Mouse (Mus musculus): Measurements from ENCODE around the gene Rtcb.

DNA sequence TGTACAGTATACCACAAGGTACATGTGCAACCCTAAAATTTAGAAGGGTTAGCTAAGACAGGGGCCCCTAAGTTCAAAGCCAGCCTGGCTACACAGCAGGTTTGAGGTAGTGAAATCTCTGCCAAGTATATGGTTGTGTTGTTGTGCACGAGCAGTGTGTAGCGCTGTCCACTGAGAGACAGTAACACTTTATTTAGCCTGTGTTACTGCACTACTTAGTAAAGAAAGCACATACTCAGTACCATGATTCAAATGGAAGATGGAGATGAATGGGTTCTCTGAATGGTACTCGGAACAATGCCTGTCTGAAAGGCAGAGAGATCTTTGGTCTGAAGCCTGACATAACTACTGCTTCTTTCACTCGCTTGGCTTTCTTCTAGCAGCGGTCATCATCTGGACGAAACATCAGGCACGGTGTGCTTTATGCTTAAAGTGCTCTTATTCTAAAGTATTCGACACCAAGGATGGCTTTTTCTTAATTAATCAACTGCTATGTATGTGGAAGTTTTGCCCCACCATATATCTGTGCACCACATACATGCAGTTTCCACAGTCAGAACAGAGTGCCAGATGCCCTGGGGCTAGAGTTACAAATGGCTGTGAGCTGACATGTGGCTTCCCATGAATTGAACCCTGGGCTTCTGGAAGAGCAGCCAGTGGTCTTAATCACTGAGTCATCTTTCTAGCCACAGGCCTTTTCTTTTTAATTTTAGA is 9.0 kb downstream of the Rtcb start:
- TF ChIP-seq POLR2A (IDR thresholded peaks at IDR 0.05; ENCODE audit: insufficient read length, low read depth) (no peak), CEBPB (IDR thresholded peaks at IDR 0.05; ENCODE audit: insufficient read depth, poor library complexity, severe bottlenecking) (no peak), POLR2AphosphoS2 (IDR thresholded peaks at IDR 0.05; ENCODE audit: insufficient read length, low read depth) (no peak), USF1 (IDR thresholded peaks at IDR 0.05; ENCODE audit: low read depth) (no peak), E2F4 (IDR thresholded peaks at IDR 0.05; ENCODE audit: insufficient read depth) (no peak), MAX (IDR thresholded peaks at IDR 0.05; ENCODE audit: low read depth) (no peak), REST (IDR thresholded peaks at IDR 0.05; ENCODE audit: insufficient read depth, insufficient read length) (no peak), TCF12 (IDR thresholded peaks at IDR 0.05; ENCODE audit: insufficient read depth, poor library complexity, severe bottlenecking) (no peak), MYOD1 (IDR thresholded peaks at IDR 0.05; ENCODE audit: control insufficient read depth in 1 of 3, insufficient read length in 2 of 3, low read depth in 2 of 3) (no peak)
